Comparison of ENCODE assay signal across 11 mouse cellular contexts in the genomic region with DNA sequence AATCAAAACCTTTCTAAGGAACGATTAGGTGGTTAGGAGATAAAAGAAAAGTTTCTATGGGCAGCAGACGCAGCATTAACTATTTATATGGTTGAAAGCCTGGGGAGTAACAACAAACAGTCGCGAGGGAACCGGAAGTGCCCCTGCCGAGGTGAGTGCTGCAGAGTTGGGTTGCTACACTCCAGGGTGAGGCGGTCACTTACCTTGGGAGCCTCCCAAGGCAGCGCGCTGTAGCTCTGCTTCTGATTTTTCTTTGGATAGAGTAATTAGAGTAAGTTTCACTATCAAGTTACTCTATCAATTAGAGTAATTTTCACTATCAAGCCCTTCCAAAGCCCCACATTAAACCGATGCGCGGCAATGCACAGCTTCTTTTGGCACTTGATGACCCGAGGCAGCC. TPM values are rescaled to one million over a fixed set of nuclear protein-coding genes. Genes with fewer than 3 reads are reported as not detected.
DNase-seq lines count a peak whose midpoint lies in the region; ATAC-seq and TF ChIP-seq lines count a peak whose summit lies in the region.
"Had no signal": no experiment of that assay in that cellular context is flagged by ENCODE, and none has a peak within 500 bp of the region (broad histone marks: within the 10 kb centered on the region; RNA-seq: fewer than 3 reads in every experiment).

No protein-coding gene starts in this region.

- H3K27ac ChIP-seq in kidney, adult 2 months (ENCODE audit: insufficient read depth, low read depth, low read length), result no peak overlapping the region
- H3K27ac ChIP-seq in hindbrain, embryonic 13.5 days, result no peak overlapping the region
- no peak overlapping the region for H3K27ac ChIP-seq in liver, embryonic 13.5 days

- 0 out of 2 replicates have a peak, but pooled peaks have one; percentile 39 for ATAC-seq in common myeloid progenitor, adult 5-6 weeks (replicated peaks; ENCODE audit: low read depth, poor library complexity, severe bottlenecking)
- no peak for ATAC-seq in hindbrain, embryonic 13.5 days (ENCODE audit: low FRiP score)
- no peak for ATAC-seq in liver, embryonic 13.5 days (ENCODE audit: low read depth)

- no peaks in the 10 kb centered on the region for H3K9me3 ChIP-seq in hindbrain, embryonic 13.5 days
- no peaks in the 10 kb centered on the region; the same call in 1 of the 2 replicates for H3K9me3 ChIP-seq in liver, embryonic 13.5 days (replicated peaks)

- DNase-seq in kidney, adult 2 months, result no peak
- DNase-seq in kidney, adult 9 months, result no peak
- DNase-seq in liver, embryonic 13.5 days, result no peak
- DNase-seq in adrenal gland, postnatal 14 days, result no peak
- DNase-seq in cerebellum, adult 8-10 months, result no peak
- no peak for DNase-seq in adrenal gland, adult 8-10 months

- TF ChIP-seq POLR2A in kidney, adult 2 months (IDR thresholded peaks at IDR 0.05; ENCODE audit: low read depth, low read length), result no peak

- H3K9ac ChIP-seq in hindbrain, embryonic 13.5 days, result no peak overlapping the region
- no peak overlapping the region for H3K9ac ChIP-seq in liver, embryonic 13.5 days

- peak overlapping the region; percentile 38 for H3K4me2 ChIP-seq in hindbrain, embryonic 13.5 days
- peak overlapping the region; percentile 47 for H3K4me2 ChIP-seq in liver, embryonic 13.5 days

- 23% methylated on average over 13 of the region's 13 CpGs for WGBS in kidney, adult 2 months
- WGBS in hindbrain, embryonic 13.5 days, result 49% methylated on average over 13 of the region's 13 CpGs
- 39% methylated on average over 13 of the region's 13 CpGs for WGBS in liver, embryonic 13.5 days (ENCODE audit: insufficient replicate concordance)

- no peaks in the 10 kb centered on the region for H3K36me3 ChIP-seq in kidney, adult 2 months (ENCODE audit: control insufficient read depth, insufficient read depth, low read length)
- no peaks in the 10 kb centered on the region for H3K36me3 ChIP-seq in hindbrain, embryonic 13.5 days
- no peaks in the 10 kb centered on the region for H3K36me3 ChIP-seq in liver, embryonic 13.5 days

- peaks cover 9% of the 10 kb centered on the region; the same call in 1 of the 2 replicates for H3K4me1 ChIP-seq in kidney, adult 2 months (ENCODE audit: control insufficient read depth, insufficient read depth, low read length)
- no peaks in the 10 kb centered on the region for H3K4me1 ChIP-seq in hindbrain, embryonic 13.5 days (replicated peaks)
- H3K4me1 ChIP-seq in liver, embryonic 13.5 days (replicated peaks), result 0 out of 2 replicates have a peak, but pooled peaks cover 5% of the 10 kb centered on the region

- TF ChIP-seq CTCF in kidney, adult 2 months (conservative IDR thresholded peaks at IDR 0.05; ENCODE audit: insufficient read depth, insufficient read length, low read depth, low read length), result no peak

- no peaks in the 10 kb centered on the region for H3K27me3 ChIP-seq in kidney, adult 2 months (replicated peaks; ENCODE audit: control insufficient read depth, insufficient read depth, low read length)
- no peaks in the 10 kb centered on the region for H3K27me3 ChIP-seq in hindbrain, embryonic 13.5 days
- no peaks in the 10 kb centered on the region for H3K27me3 ChIP-seq in liver, embryonic 13.5 days

- H3K4me3 ChIP-seq in kidney, adult 2 months (ENCODE audit: insufficient read depth, low read depth, low read length), result peak overlapping the region; percentile 40
- H3K4me3 ChIP-seq in hindbrain, embryonic 13.5 days, result no peak overlapping the region
- 0 out of 2 replicates have a peak overlapping the region, but pooled peaks have one; percentile 16 for H3K4me3 ChIP-seq in liver, embryonic 13.5 days (replicated peaks)

RNA-seq across cellular contexts. Expression of a gene that starts 25.7 kb away (rescaled TPM):
- polyA plus RNA-seq in kidney, adult 2 months (2012; rRNA removed), result not detected in 2 replicates
- total RNA-seq in common myeloid progenitor, adult 5-6 weeks (2017), result not detected in 2 replicates
- not detected in 2 replicates for polyA plus RNA-seq in hindbrain, embryonic 13.5 days (2015; fragmentation: Nextera tagmentation; extraction: Ambion mirVana)
- polyA plus RNA-seq in liver, embryonic 13.5 days (2015; fragmentation: Nextera tagmentation; extraction: Ambion mirVana), result not detected in 2 replicates
- not detected in 2 replicates for total RNA-seq in adrenal gland, postnatal 14 days (2021)
- not detected for total RNA-seq in adrenal gland, adult 8-10 months (2022)
- total RNA-seq: ES-E14; left cerebral cortex, adult 18-20 months had no signal
- polyA plus RNA-seq: neural tube, embryonic 11.5 days had no signal
